Mouse (Mus musculus) kidney, postnatal 0 days (tissue): Measurements from ENCODE around the gene Olfr780. TPM values are rescaled to one million over a fixed set of nuclear protein-coding genes. Genes with fewer than 3 reads are reported as not detected.

Experiments used
- ATAC-seq: fragments of 200-750 bp; cut with Nextera tagmentation; replicated peaks from 2 replicates; pipeline ENCODE4 v1.8.0; 2017; ENCODE audit warnings: low read depth, moderate number of reproducible peaks, moderate TSS enrichment, moderate library complexity; ENCODE audit not compliant: low FRiP score
- DNase-seq: peaks from one replicate; pipeline ENCODE4 v3.0.0-alpha.2; 2016; ENCODE audit warnings: low spot score
- H3K27ac ChIP-seq: fragments of 300-500 bp; sonication (generic); 2 replicates; pipeline ENCODE4 v1.5.1; 2014; ENCODE audit warnings: mild to moderate bottlenecking
- H3K27me3 ChIP-seq: fragments of 300-500 bp; sonication (generic); 2 replicates; pipeline ENCODE4 v1.6.1; 2014; ENCODE audit warnings: low read length, mixed read lengths; ENCODE audit not compliant: insufficient read depth
- H3K36me3 ChIP-seq: fragments of 300-500 bp; sonication (generic); 2 replicates; pipeline ENCODE4 v1.6.1; 2014; ENCODE audit warnings: low read length, mixed read lengths; ENCODE audit not compliant: insufficient read depth
- H3K4me1 ChIP-seq: fragments of 300-500 bp; sonication (generic); replicated peaks from 2 replicates; pipeline ENCODE4 v1.6.1; 2014; ENCODE audit warnings: antibody characterized with exemption, low read length, mixed read lengths; ENCODE audit not compliant: insufficient read depth
- H3K4me2 ChIP-seq: fragments of 300-500 bp; sonication (generic); 2 replicates; pipeline ENCODE4 v1.6.1; 2014; ENCODE audit warnings: mild to moderate bottlenecking, low read length, moderate library complexity, mixed read lengths
- H3K4me3 ChIP-seq: fragments of 300-500 bp; sonication (generic); replicated peaks from 2 replicates; pipeline ENCODE4 v1.5.1; 2014; ENCODE audit warnings: low read depth, low read length
- H3K9ac ChIP-seq: fragments of 300-500 bp; sonication (generic); 2 replicates; pipeline ENCODE4 v1.6.1; 2014; ENCODE audit warnings: low read depth, low read length
- H3K9me3 ChIP-seq: fragments of 300-500 bp; sonication (generic); replicated peaks from 2 replicates; pipeline ENCODE4 v1.6.1; 2016; ENCODE audit warnings: low read length, inconsistent platforms, mixed read lengths
- CTCF ChIP-seq: IDR thresholded peaks from 2 replicates; pipeline ENCODE4 v1.5.1; 2016; ENCODE audit warnings: antibody characterized with exemption, low read depth, mild to moderate bottlenecking, moderate library complexity
- WGBS: fragments of 180-500 bp; shearing (Covaris S2); extraction: QIAGEN DNeasy Blood & Tissue Kit; methylation state at CpG from one replicate; pipeline ENCODE4 v1.1.7; 2014; 5-methylcytosine and 5-hydroxymethylcytosine counted together
- polyA plus RNA-seq: library from polyadenylated mRNA; unstranded; fragments of >200 nt; fragmentation: Nextera tagmentation; extraction: Ambion mirVana; gene quantifications from 2 replicates; pipeline ENCODE4 v1.2.1, GENCODE M21; 2015

Olfr780 gene
- polyA plus RNA-seq, 1 experiment from 2014 or later = not detected

DNA sequence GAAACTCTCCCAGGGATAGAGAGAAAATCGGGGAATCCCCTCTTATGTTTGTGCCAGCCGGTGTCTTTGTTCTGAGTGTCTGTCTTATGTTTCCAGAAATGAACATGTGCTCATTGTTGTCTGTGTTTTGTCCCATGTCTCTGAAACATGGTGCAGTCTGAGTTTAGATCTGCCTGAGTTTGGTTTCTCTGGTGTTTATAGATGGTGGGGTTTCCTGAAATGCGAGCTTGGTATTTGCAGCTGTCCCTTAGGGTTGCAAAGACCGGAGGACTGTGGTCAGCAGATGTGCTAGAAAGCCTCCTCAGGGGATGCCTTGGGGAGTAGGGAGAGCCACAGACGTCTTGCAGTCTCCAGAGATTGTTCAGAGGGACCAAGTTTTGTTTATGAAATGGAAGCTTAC lies 39.4 kb downstream of the Olfr780 start:
- TF ChIP-seq CTCF = no peak
- 73% methylated on average over 5 of the region's 5 CpGs for WGBS
- Histone ChIP-seq H3K4me2 (no peak overlapping the region), H3K27ac (no peak overlapping the region), H3K9me3 (no peaks in the 10 kb centered on the region), H3K27me3 (no peaks in the 10 kb centered on the region), H3K4me1 (no peaks in the 10 kb centered on the region), H3K9ac (no peak overlapping the region), H3K4me3 (no peak overlapping the region), H3K36me3 (no peaks in the 10 kb centered on the region)
- ATAC-seq (no peak), DNase-seq (no peak)

Other genes starting within 250 kb of the Olfr780 start
- not detected in 2 replicates for gene Olfr766-ps1, start 249.1 kb upstream of the Olfr780 start, polyA plus RNA-seq
- gene Olfr767, start 235.2 kb upstream of the Olfr780 start, polyA plus RNA-seq = not detected in 2 replicates
- 0.04 TPM in 1 of 2 replicates, not detected in the other for gene Olfr768, start 218.7 kb upstream of the Olfr780 start, polyA plus RNA-seq
- gene Olfr769, start 200.3 kb upstream of the Olfr780 start, polyA plus RNA-seq = not detected in 2 replicates
- gene Olfr770, start 179.1 kb upstream of the Olfr780 start, polyA plus RNA-seq = not detected in 2 replicates
- gene Olfr771, start 153.4 kb upstream of the Olfr780 start, polyA plus RNA-seq = not detected in 2 replicates
- gene Olfr772, start 140.2 kb upstream of the Olfr780 start, polyA plus RNA-seq = not detected in 2 replicates
- gene Olfr773, start 130.7 kb upstream of the Olfr780 start, polyA plus RNA-seq = not detected in 2 replicates
- gene Olfr774, start 81.9 kb upstream of the Olfr780 start, polyA plus RNA-seq = not detected in 2 replicates
- not detected in 2 replicates for gene Olfr775, start 69.7 kb upstream of the Olfr780 start, polyA plus RNA-seq
- gene Olfr776, start 59.0 kb upstream of the Olfr780 start, polyA plus RNA-seq = not detected in 2 replicates
- not detected in 2 replicates for gene Olfr777, start 46.6 kb upstream of the Olfr780 start, polyA plus RNA-seq
- not detected in 2 replicates for gene Olfr781, start 10.7 kb downstream of the Olfr780 start, polyA plus RNA-seq
- gene Olfr782, start 30.7 kb downstream of the Olfr780 start, polyA plus RNA-seq = not detected in 2 replicates
- not detected in 2 replicates for gene Olfr784, start 66.0 kb downstream of the Olfr780 start, polyA plus RNA-seq
- not detected in 2 replicates for gene Olfr785, start 87.3 kb downstream of the Olfr780 start, polyA plus RNA-seq
- gene Olfr786, start 109.2 kb downstream of the Olfr780 start, polyA plus RNA-seq = not detected in 2 replicates
- gene Olfr787, start 143.7 kb downstream of the Olfr780 start, polyA plus RNA-seq = not detected in 2 replicates
- gene Olfr788, start 152.9 kb downstream of the Olfr780 start, polyA plus RNA-seq = not detected in 2 replicates
- not detected in 2 replicates for gene Olfr789, start 166.6 kb downstream of the Olfr780 start, polyA plus RNA-seq
- gene Olfr790, start 180.4 kb downstream of the Olfr780 start, polyA plus RNA-seq = not detected in 2 replicates
- not detected in 2 replicates for gene Olfr791, start 203.7 kb downstream of the Olfr780 start, polyA plus RNA-seq
- gene Olfr792, start 221.0 kb downstream of the Olfr780 start, polyA plus RNA-seq = not detected in 2 replicates
- not detected in 2 replicates for gene Olfr794, start 249.5 kb downstream of the Olfr780 start, polyA plus RNA-seq